Mouse (Mus musculus) mouse trophoblast stem cell (cell line): ENCODE measurements at regions not wholly inside any gene's neighbourhood (a gene's known extent, or its start where the extent isn't known, plus 50 kb on each side); places are given as distances from the start of the nearest gene placed in this dataset.

Source experiments
- in situ Hi-C, 2 experiments: fragments of 300-500 bp; cut with MseI, MboI; formaldehyde crosslinking; loops; 2 replicates in 1 of 2; 3 replicates in 1 of 2; pipeline ENCODE4 v1.15.1; 2025

- in situ Hi-C loops = no loop called here
These were observed 277.0 kb upstream of the Smim15 start for GRCm38 (mm10) chr13:107767262-107767624.

GRCm38 (mm10) chr13:107766397-107767261 lies 277.6 kb upstream of the Smim15 start:
- in situ Hi-C loops = no loop called here

DNA sequence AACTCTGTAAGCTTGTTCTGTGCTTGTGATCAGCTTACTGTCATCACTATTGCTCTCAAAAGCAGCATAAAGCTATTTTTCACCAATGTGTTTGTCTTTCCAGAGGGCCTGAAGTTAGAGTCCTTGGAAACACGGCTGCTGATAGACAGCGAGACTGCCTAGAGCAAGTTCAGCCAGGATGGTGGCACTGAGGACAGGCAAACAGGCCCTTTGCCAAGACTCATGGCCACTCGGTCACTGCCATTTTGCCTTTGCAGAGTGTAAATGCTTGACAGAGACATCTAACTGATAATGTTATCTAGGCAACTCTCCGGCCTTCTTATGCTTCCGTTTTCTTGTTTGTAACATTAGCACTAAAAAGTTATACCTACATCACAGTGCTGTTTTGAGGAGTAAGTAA lies 280.3 kb upstream of the Smim15 start:
- in situ Hi-C loops = no loop called here

DNA sequence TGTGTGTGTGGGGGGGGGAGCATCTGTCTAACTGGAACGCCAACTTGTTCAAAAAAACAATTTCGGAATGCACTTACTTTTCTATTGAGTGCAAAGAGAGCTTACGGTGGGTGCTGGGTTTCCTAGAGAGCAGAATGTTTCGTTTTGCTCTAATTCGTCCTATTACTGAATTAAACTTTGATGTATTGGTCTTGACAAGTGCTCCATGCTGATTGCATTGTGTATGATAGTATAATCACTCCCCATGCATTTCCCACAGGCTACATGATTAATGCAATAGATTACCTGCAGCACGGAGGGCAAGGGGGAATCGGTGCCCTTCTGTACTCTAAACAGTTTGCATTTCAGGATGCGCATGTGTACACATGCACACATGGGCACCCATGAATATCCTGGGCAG lies 283.7 kb upstream of the Smim15 start:
- in situ Hi-C loops = no loop called here

- in situ Hi-C loops = no loop called here
These were observed 285.7 kb upstream of the Smim15 start for GRCm38 (mm10) chr13:107758327-107759095.

DNA sequence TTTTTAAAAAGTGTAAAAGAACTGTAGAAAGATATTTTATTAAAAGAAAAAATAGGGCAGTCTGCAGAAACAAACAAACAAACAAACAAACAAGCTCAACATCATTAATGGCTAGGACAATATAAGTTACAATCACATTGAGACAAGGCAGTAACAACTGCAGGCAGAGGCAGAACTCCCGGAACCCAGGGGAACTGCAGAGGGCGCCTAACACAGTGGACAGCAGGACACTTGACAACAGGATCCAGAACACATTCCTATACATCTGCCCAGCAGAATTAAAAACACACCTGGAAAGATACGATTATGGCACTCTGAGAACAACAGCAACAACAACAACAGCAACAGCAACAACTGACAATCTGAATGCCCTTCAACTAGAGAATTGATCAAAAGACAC lies 291.5 kb upstream of the Smim15 start:
- in situ Hi-C loops = no loop called here

GRCm38 (mm10) chr13:107743464-107744218 lies 300.6 kb upstream of the Smim15 start:
- in situ Hi-C loops = no loop called here

GRCm38 (mm10) chr13:107736581-107736980 lies 307.7 kb upstream of the Smim15 start:
- in situ Hi-C loops = no loop called here

DNA sequence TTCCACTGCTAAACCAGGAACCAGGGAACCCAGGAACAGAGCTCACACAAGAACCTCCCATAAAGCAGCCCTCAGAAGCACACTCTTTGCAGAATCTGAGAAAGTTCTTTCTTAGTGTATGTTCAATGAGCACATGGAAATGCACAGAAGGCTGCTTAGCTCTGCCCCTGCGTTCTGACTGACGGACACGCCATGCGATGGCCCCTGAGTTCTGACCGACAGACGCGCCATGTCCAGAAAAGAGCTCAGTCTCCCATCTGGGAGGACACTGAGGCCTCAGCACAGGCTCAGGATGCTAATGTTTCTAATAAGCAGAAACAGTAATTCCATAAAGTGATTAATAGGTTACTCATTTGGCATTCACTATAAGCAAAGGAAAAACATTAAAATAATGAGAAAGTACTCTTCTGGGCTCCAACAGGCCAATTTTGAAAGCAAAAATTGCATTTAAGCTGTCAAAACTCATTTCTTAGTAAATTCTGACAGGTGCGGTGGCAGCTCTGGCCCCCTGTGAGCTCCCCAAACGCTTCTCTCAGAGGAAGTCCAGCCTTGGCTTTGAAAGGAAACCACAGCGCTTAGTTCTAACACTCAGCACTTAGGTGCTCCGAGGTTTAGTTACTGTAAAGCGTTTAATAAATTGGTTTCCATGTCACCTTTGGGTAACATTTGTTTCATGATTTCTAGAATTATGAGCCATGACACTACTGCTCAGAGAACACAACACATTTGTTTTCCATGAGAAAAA lies 309.9 kb upstream of the Smim15 start:
- in situ Hi-C loops = no loop called here

DNA sequence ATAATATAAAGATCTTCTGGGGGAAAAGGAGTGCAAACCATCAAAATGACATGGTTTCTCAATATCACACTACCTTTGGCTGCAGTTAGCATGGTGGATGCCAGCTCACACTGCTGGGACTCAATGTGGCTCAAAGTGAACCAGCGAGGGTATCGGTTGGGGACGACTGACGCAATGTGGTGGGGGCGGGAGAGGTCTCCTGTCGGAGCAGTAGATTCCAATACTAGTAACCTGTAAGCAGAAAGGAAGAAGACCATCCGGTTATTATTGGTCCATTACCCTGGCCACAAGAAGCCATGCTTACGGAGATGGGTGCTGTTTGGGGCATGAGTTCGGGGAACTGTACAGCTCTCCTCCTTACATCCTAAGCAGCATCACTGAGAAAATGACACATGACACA lies 313.3 kb upstream of the Smim15 start:
- in situ Hi-C loops = no loop called here

DNA sequence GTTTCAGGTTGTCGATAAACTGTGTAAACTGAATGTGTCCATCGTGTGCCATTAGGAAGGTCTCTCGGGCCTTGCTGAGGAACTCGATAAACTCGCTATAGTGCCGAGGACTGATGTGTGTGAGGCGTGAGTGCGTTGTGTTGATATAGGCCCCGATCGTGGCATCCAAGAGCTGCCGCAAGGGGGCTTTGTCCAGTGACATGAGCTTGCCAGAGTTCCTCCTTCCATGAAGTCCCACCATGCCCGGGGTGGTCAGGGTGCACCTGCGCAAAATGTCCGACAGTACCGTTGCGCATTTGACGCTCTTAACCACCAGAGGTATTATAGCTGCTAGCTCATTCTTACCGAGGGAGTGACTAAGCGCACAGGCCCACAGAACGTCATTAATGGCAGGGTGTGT lies 317.8 kb upstream of the Smim15 start:
- in situ Hi-C loops = no loop called here

DNA sequence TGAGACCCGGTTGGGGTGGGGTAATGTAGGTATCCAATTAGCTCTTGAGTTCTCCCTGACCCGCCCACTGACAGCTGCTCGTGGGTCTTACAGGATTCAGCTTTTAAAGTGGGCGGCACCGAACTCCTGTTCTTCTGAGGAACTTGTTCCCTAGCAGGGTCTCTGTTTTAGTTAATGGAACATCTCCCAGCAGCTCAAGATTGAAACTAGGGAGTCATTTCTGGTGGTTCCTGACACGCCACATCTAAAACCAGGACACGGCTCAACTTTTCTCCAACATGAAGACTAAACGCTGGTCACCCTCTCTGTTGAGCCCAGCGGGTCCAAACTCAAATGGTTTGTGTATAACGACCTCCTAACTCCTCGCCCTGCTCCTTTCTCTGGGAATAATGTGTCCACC lies 322.3 kb upstream of the Smim15 start:
- in situ Hi-C loops = no loop called here

DNA sequence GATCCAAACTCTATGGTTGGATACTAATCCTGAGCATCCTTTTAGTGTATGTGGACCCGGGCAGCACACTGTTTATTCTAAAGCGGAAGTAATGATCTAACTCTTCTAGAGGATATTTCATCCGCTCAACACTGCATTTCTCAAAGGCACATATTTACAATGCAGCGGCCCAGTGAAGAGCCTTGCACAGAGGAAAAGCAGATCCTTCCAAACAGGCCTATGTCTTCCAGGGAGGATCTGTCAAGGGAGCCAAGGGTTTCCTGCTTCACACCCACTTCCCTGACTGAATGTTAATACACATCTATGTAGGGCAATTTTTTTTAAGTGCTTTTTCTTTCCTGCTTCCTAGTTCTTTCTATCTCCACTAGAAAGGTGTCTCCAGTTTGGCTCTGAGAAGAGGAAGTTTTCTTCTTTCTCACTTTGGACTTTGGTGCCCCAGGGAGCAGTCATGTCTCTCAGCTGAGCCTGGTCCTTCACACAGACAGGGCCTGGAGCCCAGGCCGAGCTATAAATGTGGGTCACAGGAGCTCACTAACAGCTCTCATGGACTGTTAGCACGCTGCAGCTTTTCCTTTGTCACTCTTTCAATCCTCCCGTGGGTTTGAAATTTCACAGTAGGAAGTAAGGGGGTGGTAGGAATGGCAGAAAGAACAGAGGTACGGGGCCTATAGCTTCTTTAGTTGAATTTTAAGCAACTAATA lies 323.2 kb upstream of the Smim15 start:
- in situ Hi-C loops = no loop called here

- in situ Hi-C loops = no loop called here
These were observed 325.1 kb upstream of the Smim15 start for GRCm38 (mm10) chr13:107718973-107719620.

- in situ Hi-C loops = no loop called here
These were observed 328.6 kb upstream of the Smim15 start for GRCm38 (mm10) chr13:107715616-107716015.

DNA sequence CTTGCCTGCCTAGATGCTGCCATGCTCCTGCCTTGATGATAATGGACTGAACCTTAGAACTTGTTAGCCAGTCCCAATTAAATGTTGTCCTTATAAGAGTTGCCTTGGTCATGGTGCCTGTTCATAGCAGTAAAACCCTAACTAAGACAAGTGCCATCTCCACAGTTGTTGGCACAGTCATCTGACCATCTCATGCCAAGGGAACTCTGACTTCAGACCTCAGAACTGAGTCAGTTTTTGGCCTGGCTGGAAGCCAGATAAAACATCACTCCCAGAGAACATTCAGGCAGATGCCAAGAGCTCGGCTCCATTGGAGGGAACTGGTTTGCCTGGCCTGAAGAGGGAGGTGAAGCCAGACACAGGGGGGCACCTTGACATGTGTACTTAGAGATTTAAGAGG lies 330.2 kb upstream of the Smim15 start:
- in situ Hi-C loops = no loop called here

DNA sequence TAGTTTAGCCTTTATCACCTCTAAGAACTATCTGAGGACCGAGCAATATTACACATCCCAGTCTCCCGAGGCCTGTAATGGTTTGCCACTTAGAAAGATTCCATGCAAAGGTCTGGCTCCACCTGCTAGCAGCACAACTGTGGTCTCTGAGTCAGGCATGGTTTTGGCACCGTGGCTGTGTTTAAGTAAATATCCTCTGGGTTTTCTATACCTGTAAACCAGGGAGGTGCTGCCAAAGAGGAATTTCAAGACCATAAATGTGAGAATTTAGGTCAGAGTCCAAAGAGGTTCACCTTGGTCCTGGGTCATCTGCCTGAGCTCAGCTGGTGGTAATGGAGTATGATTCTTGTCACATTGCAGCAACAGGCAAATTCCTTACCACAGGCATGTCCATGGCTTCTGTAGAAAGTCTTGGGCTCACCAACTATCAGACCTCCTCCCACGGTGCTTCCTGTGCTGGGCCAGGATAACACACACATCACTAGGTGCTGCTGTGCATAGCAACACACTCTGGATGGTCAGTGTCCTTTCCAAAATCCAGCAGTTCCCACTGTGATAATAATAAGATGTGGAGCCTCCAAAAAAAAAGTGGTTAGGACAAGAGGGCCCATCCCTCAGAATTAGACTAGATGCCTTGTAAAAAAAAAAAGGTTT lies 332.8 kb upstream of the Smim15 start:
- in situ Hi-C loops = no loop called here

DNA sequence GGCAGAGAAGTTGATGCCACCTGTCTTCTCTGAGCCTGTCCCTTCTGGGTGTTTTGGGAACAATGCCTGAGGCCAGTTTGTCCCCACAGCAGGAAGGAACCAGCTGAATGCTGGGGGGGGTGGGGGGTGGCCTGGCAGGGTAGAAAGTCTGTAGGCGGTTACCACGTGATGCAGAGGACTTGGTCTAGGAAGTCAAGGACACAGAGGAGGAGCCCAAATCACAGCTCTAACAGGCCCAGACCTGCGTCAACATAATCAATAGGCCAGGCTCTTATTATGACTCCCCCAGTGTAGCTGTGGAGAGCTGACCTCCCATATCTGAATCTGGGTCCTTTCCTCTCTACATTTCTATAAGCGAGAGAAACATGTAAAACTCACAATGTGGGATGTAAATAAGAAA lies 333.9 kb upstream of the Smim15 start:
- in situ Hi-C loops = no loop called here

- in situ Hi-C loops = no loop called here
These were observed 334.4 kb upstream of the Smim15 start for GRCm38 (mm10) chr13:107709828-107710227.

- in situ Hi-C loops = no loop called here
These were observed 340.5 kb upstream of the Smim15 start for GRCm38 (mm10) chr13:107703736-107704135.
